In genomic region chr5:112266011-112266777, GRCm38 (mm10) we compare ENCODE assay signal across 10 mouse cellular contexts. TPM values are rescaled to one million over a fixed set of nuclear protein-coding genes. Genes with fewer than 3 reads are reported as not detected.
DNase-seq lines count a peak whose midpoint lies in the region; ATAC-seq and TF ChIP-seq lines count a peak whose summit lies in the region.
"Had no signal": no experiment of that assay in that cellular context is flagged by ENCODE, and none has a peak within 500 bp of the region (broad histone marks: within the 10 kb centered on the region; RNA-seq: fewer than 3 reads in every experiment).

No protein-coding gene starts in this region.

- H3K9ac ChIP-seq in hindbrain, embryonic 15.5 days = no peak overlapping the region
- no peak overlapping the region for H3K9ac ChIP-seq in hindbrain, embryonic 13.5 days
- H3K9ac ChIP-seq in CH12.LX (ENCODE audit: insufficient read depth, low read depth) = no peak overlapping the region
- no peak overlapping the region for H3K9ac ChIP-seq in embryonic facial prominence, embryonic 11.5 days (replicated peaks; ENCODE audit: low read length)
- peak overlapping the region; percentile 18; the same call in 1 of the 2 replicates for H3K9ac ChIP-seq in liver, embryonic 16.5 days (ENCODE audit: low read depth, low read length)

- peaks cover 15% of the 10 kb centered on the region for H3K4me1 ChIP-seq in hindbrain, embryonic 15.5 days (replicated peaks)
- peaks cover 16% of the 10 kb centered on the region for H3K4me1 ChIP-seq in hindbrain, embryonic 13.5 days (replicated peaks)
- H3K4me1 ChIP-seq in CH12.LX (ENCODE audit: control insufficient read depth in 1 of 2, insufficient read depth in 2 of 2) = peaks cover 23 to 55% of the 10 kb centered on the region in 2 experiments
- H3K4me1 ChIP-seq in embryonic facial prominence, embryonic 11.5 days (ENCODE audit: control insufficient read depth, insufficient read depth, low read length) = no peaks in the 10 kb centered on the region
- peaks cover 16% of the 10 kb centered on the region for H3K4me1 ChIP-seq in liver, embryonic 16.5 days (ENCODE audit: control insufficient read depth, low read depth, low read length)

- H3K4me3 ChIP-seq in hindbrain, embryonic 15.5 days = no peak overlapping the region
- no peak overlapping the region for H3K4me3 ChIP-seq in hindbrain, embryonic 13.5 days
- no peak overlapping the region for H3K4me3 ChIP-seq in CH12.LX (replicated peaks in 1 of 3; ENCODE audit: low read depth in 2 of 3, low read length in 2 of 3, poor library complexity in 1 of 3)
- H3K4me3 ChIP-seq in embryonic facial prominence, embryonic 11.5 days (ENCODE audit: low read depth, low read length) = no peak overlapping the region
- H3K4me3 ChIP-seq in liver, embryonic 16.5 days (ENCODE audit: low read depth, low read length) = no peak overlapping the region; the same call in 1 of the 2 replicates
- H3K4me3 ChIP-seq: heart, adult 2 months had no signal

- TF ChIP-seq CTCF in CH12.LX (conservative IDR thresholded peaks at IDR 0.05 in 1 of 2, IDR thresholded peaks at IDR 0.05 in 1 of 2; ENCODE audit: low read depth in 2 of 2, low read length in 2 of 2) = no peak

- no peaks in the 10 kb centered on the region; the same call in 1 of the 2 replicates for H3K27me3 ChIP-seq in hindbrain, embryonic 15.5 days
- H3K27me3 ChIP-seq in hindbrain, embryonic 13.5 days = peaks cover 19% of the 10 kb centered on the region; the same call in 1 of the 2 replicates
- H3K27me3 ChIP-seq in CH12.LX (replicated peaks) = peaks cover 48% of the 10 kb centered on the region
- H3K27me3 ChIP-seq in embryonic facial prominence, embryonic 11.5 days (ENCODE audit: control insufficient read depth, insufficient read depth, low read length) = peaks cover 2% of the 10 kb centered on the region; the same call in 1 of the 2 replicates
- peaks cover 8% of the 10 kb centered on the region for H3K27me3 ChIP-seq in liver, embryonic 16.5 days (ENCODE audit: control insufficient read depth, insufficient read depth, low read depth, low read length)

- dilution Hi-C loops in CH12.LX (cut with MboI; ENCODE audit: extremely low pct_ligation_motif_present, extremely low pct_unique_long_range_greater_than_20kb, low sequenced_read_pairs) = no loop called here

- H3K36me3 ChIP-seq in hindbrain, embryonic 15.5 days = no peaks in the 10 kb centered on the region
- H3K36me3 ChIP-seq in hindbrain, embryonic 13.5 days = no peaks in the 10 kb centered on the region
- no peaks in the 10 kb centered on the region for H3K36me3 ChIP-seq in CH12.LX (replicated peaks in 1 of 2; ENCODE audit: control insufficient read depth in 1 of 2, insufficient read depth in 1 of 2, low read length in 1 of 2)
- no peaks in the 10 kb centered on the region for H3K36me3 ChIP-seq in embryonic facial prominence, embryonic 11.5 days (replicated peaks; ENCODE audit: control insufficient read depth, insufficient read depth, low read depth, low read length)
- H3K36me3 ChIP-seq in liver, embryonic 16.5 days (ENCODE audit: control insufficient read depth, insufficient read depth) = no peaks in the 10 kb centered on the region

- H3K4me2 ChIP-seq in hindbrain, embryonic 15.5 days = peak overlapping the region; percentile 23; the same call in 1 of the 2 replicates
- H3K4me2 ChIP-seq in hindbrain, embryonic 13.5 days = no peak overlapping the region
- peak overlapping the region; percentile 41 for H3K4me2 ChIP-seq in CH12.LX (ENCODE audit: insufficient read depth, low read depth, poor library complexity, severe bottlenecking)
- peak overlapping the region; percentile 20; the same call in 1 of the 2 replicates for H3K4me2 ChIP-seq in embryonic facial prominence, embryonic 11.5 days (ENCODE audit: low read depth, low read length)
- peak overlapping the region; percentile 49 for H3K4me2 ChIP-seq in liver, embryonic 16.5 days (ENCODE audit: low read depth, low read length)

- no peak for TF ChIP-seq RAD21 in CH12.LX (IDR thresholded peaks at IDR 0.05; ENCODE audit: low read depth, low read length)

- in situ Hi-C loops in CH12.LX (cut with MboI; ENCODE audit: low pct_ligation_motif_present, low pct_unique_long_range_greater_than_20kb, low sequenced_read_pairs) = no loop called here

- H3K9me3 ChIP-seq in hindbrain, embryonic 15.5 days = no peaks in the 10 kb centered on the region
- H3K9me3 ChIP-seq in hindbrain, embryonic 13.5 days = no peaks in the 10 kb centered on the region
- H3K9me3 ChIP-seq in CH12.LX (replicated peaks; ENCODE audit: low read length) = peaks cover 2% of the 10 kb centered on the region
- no peaks in the 10 kb centered on the region for H3K9me3 ChIP-seq in embryonic facial prominence, embryonic 11.5 days (replicated peaks; ENCODE audit: control insufficient read depth, low read length)
- H3K9me3 ChIP-seq in liver, embryonic 16.5 days (replicated peaks; ENCODE audit: control insufficient read depth, low read length) = no peaks in the 10 kb centered on the region

- no peak overlapping the region for H3K27ac ChIP-seq in hindbrain, embryonic 15.5 days (replicated peaks)
- H3K27ac ChIP-seq in hindbrain, embryonic 13.5 days = no peak overlapping the region
- H3K27ac ChIP-seq in CH12.LX (ENCODE audit: insufficient read depth, low read depth) = no peak overlapping the region
- no peak overlapping the region for H3K27ac ChIP-seq in embryonic facial prominence, embryonic 11.5 days (replicated peaks; ENCODE audit: low read depth, low read length)
- H3K27ac ChIP-seq in liver, embryonic 16.5 days (ENCODE audit: low read length) = peak overlapping the region; percentile 43
- H3K27ac ChIP-seq: heart, adult 2 months had no signal

- WGBS in hindbrain, embryonic 15.5 days = 63% methylated on average over 9 of the region's 9 CpGs
- 65% methylated on average over 9 of the region's 9 CpGs for WGBS in hindbrain, embryonic 13.5 days
- WGBS in embryonic facial prominence, embryonic 11.5 days = 57% methylated on average over 9 of the region's 9 CpGs
- WGBS in liver, embryonic 16.5 days (ENCODE audit: insufficient replicate concordance) = 25% methylated on average over 9 of the region's 9 CpGs

- no peak for TF ChIP-seq POLR2A in CH12.LX (IDR thresholded peaks at IDR 0.05; ENCODE audit: low read depth, low read length)

- TF ChIP-seq EP300 in CH12.LX (IDR thresholded peaks at IDR 0.05; ENCODE audit: low read length) = no peak

- peak; percentile 57 for DNase-seq in CH12.LX (ENCODE audit: extremely low read depth)
- DNase-seq in embryonic facial prominence, embryonic 11.5 days (ENCODE audit: low spot score) = no peak
- no peak for DNase-seq in Muller cell, postnatal 12 days (ENCODE audit: inconsistent ontology term)
- no peak for DNase-seq in gastrocnemius, postnatal 25 days
- DNase-seq: cerebellum, postnatal 14 days had no signal

- no peaks in the 10 kb centered on the region for H3K79me2 ChIP-seq in CH12.LX (replicated peaks; ENCODE audit: control insufficient read depth, extremely low read depth, insufficient read depth, poor library complexity, severe bottlenecking)

- ATAC-seq in hindbrain, embryonic 15.5 days (ENCODE audit: low FRiP score, low read depth) = no peak
- no peak for ATAC-seq in hindbrain, embryonic 13.5 days (ENCODE audit: low FRiP score)
- ATAC-seq in embryonic facial prominence, embryonic 11.5 days (replicated peaks; ENCODE audit: insufficient number of reproducible peaks, low FRiP score, low TSS enrichment, low read depth) = no peak
- peak; percentile 65 for ATAC-seq in liver, embryonic 16.5 days (ENCODE audit: low read depth)
- ATAC-seq in erythroid progenitor cell, adult 5-6 weeks (replicated peaks; ENCODE audit: low FRiP score, poor library complexity, severe bottlenecking) = no peak

RNA-seq across cellular contexts. Expression of gene Tpst2, which starts 10.3 kb away (rescaled TPM):
- polyA plus RNA-seq in hindbrain, embryonic 15.5 days (2015; fragmentation: Nextera tagmentation; extraction: Ambion mirVana) = 28.5 and 31.8 TPM in 2 replicates
- polyA plus RNA-seq in hindbrain, embryonic 13.5 days (2015; fragmentation: Nextera tagmentation; extraction: Ambion mirVana) = 26.9 and 30.0 TPM in 2 replicates
- total RNA-seq in CH12.LX (2012; rRNA removed) (20.6 and 20.7 TPM in 2 replicates), CH12.LX (2014; rRNA removed) (12.6 and 13.3 TPM in 2 replicates)
- 10.8 and 15.6 TPM in 2 replicates for polyA plus RNA-seq in CH12.LX (2012; ENCODE audit: insufficient read length, low read depth)
- polyA plus RNA-seq in embryonic facial prominence, embryonic 11.5 days (2014; fragmentation: Nextera tagmentation; extraction: Ambion mirVana) = 29.0 and 30.1 TPM in 2 replicates
- 38.5 and 38.8 TPM in 2 replicates for polyA plus RNA-seq in liver, embryonic 16.5 days (2015; fragmentation: Nextera tagmentation; extraction: Ambion mirVana)
- total RNA-seq in erythroid progenitor cell, adult 5-6 weeks (2015; ENCODE audit: low replicate concordance) = 3.4 and 6.5 TPM in 2 replicates
- 5.8 and 19.2 TPM in 2 replicates for total RNA-seq in erythroid progenitor cell, adult 5-6 weeks (2017; ENCODE audit: low replicate concordance)
- total RNA-seq in gastrocnemius, postnatal 25 days (2021) = 10 to 100 TPM; 16.8 to 17.8 TPM

RNA-seq across cellular contexts. Expression of gene Crybb1, which starts 10.6 kb away (rescaled TPM):
- 3.9 and 5.3 TPM in 2 replicates for polyA plus RNA-seq in hindbrain, embryonic 15.5 days (2015; fragmentation: Nextera tagmentation; extraction: Ambion mirVana)
- 5.2 and 5.5 TPM in 2 replicates for polyA plus RNA-seq in hindbrain, embryonic 13.5 days (2015; fragmentation: Nextera tagmentation; extraction: Ambion mirVana)
- total RNA-seq in CH12.LX (2012; rRNA removed) = not detected in 2 replicates
- not detected in 2 replicates for total RNA-seq in CH12.LX (2014; rRNA removed)
- polyA plus RNA-seq in CH12.LX (2012; ENCODE audit: insufficient read length, low read depth) = not detected in 2 replicates
- 2.7 and 20.0 TPM in 2 replicates for polyA plus RNA-seq in embryonic facial prominence, embryonic 11.5 days (2014; fragmentation: Nextera tagmentation; extraction: Ambion mirVana)
- 0.28 and 0.32 TPM in 2 replicates for polyA plus RNA-seq in liver, embryonic 16.5 days (2015; fragmentation: Nextera tagmentation; extraction: Ambion mirVana)
- total RNA-seq in erythroid progenitor cell, adult 5-6 weeks (2015; ENCODE audit: low replicate concordance) = not detected in 2 replicates
- total RNA-seq in erythroid progenitor cell, adult 5-6 weeks (2017; ENCODE audit: low replicate concordance) = not detected in 2 replicates
- total RNA-seq in gastrocnemius, postnatal 25 days (2021) = 1 to 10 TPM; 3.2 to 3.9 TPM

RNA-seq across cellular contexts. Expression of gene Cryba4, which starts 13.9 kb away (rescaled TPM):
- polyA plus RNA-seq in hindbrain, embryonic 15.5 days (2015; fragmentation: Nextera tagmentation; extraction: Ambion mirVana) = 1.4 and 1.5 TPM in 2 replicates
- polyA plus RNA-seq in hindbrain, embryonic 13.5 days (2015; fragmentation: Nextera tagmentation; extraction: Ambion mirVana) = 1.9 and 3.3 TPM in 2 replicates
- total RNA-seq in CH12.LX (2012; rRNA removed) (0.25 TPM in 1 of 2 replicates, not detected in the other), CH12.LX (2014; rRNA removed) (not detected in 2 replicates)
- polyA plus RNA-seq in CH12.LX (2012; ENCODE audit: insufficient read length, low read depth) = not detected in 2 replicates
- 0.69 and 1.6 TPM in 2 replicates for polyA plus RNA-seq in embryonic facial prominence, embryonic 11.5 days (2014; fragmentation: Nextera tagmentation; extraction: Ambion mirVana)
- 0.49 and 0.67 TPM in 2 replicates for polyA plus RNA-seq in liver, embryonic 16.5 days (2015; fragmentation: Nextera tagmentation; extraction: Ambion mirVana)
- not detected in 2 replicates for total RNA-seq in erythroid progenitor cell, adult 5-6 weeks (2015; ENCODE audit: low replicate concordance)
- not detected in 2 replicates for total RNA-seq in erythroid progenitor cell, adult 5-6 weeks (2017; ENCODE audit: low replicate concordance)
- total RNA-seq in gastrocnemius, postnatal 25 days (2021) = under 1 TPM in 1 of 2 experiments, not detected in 1; 0.46 TPM

RNA-seq across cellular contexts. Expression of gene Tfip11, which starts 60.0 kb away (rescaled TPM):
- polyA plus RNA-seq in hindbrain, embryonic 15.5 days (2015; fragmentation: Nextera tagmentation; extraction: Ambion mirVana) = 30.9 and 31.0 TPM in 2 replicates
- 32.2 and 33.7 TPM in 2 replicates for polyA plus RNA-seq in hindbrain, embryonic 13.5 days (2015; fragmentation: Nextera tagmentation; extraction: Ambion mirVana)
- 23.8 and 29.0 TPM in 2 replicates for total RNA-seq in CH12.LX (2012; rRNA removed)
- total RNA-seq in CH12.LX (2014; rRNA removed) = 6.6 and 8.8 TPM in 2 replicates
- polyA plus RNA-seq in CH12.LX (2012; ENCODE audit: insufficient read length, low read depth) = 28.6 and 31.7 TPM in 2 replicates
- 19.3 and 23.0 TPM in 2 replicates for polyA plus RNA-seq in embryonic facial prominence, embryonic 11.5 days (2014; fragmentation: Nextera tagmentation; extraction: Ambion mirVana)
- polyA plus RNA-seq in liver, embryonic 16.5 days (2015; fragmentation: Nextera tagmentation; extraction: Ambion mirVana) = 11.8 and 12.6 TPM in 2 replicates
- 6.3 and 8.6 TPM in 2 replicates for total RNA-seq in erythroid progenitor cell, adult 5-6 weeks (2015; ENCODE audit: low replicate concordance)
- 10.5 and 25.9 TPM in 2 replicates for total RNA-seq in erythroid progenitor cell, adult 5-6 weeks (2017; ENCODE audit: low replicate concordance)
- total RNA-seq in gastrocnemius, postnatal 25 days (2021) = 10 to 100 TPM; 10.6 to 10.7 TPM
